Mouse (Mus musculus) testis, adult 2 months (tissue): ENCODE results near the gene Teddm1b.

ENCODE experiments used
- CTCF ChIP-seq: fragments of 200-500 bp; IDR thresholded peaks from 2 replicates; pipeline ENCODE4 v1.5.1; 2012; ENCODE audit warnings: low read depth, mild to moderate bottlenecking, inconsistent platforms, low read length, moderate library complexity; ENCODE audit not compliant: control insufficient read depth, insufficient read depth, insufficient replicate concordance
- POLR2A ChIP-seq: fragments of 200-500 bp; IDR thresholded peaks from 2 replicates; pipeline ENCODE4 v1.6.1; 2012; ENCODE audit warnings: low read depth, mild to moderate bottlenecking, inconsistent platforms, low read length, moderate library complexity; ENCODE audit not compliant: control insufficient read depth

GRCm38 (mm10) chr1:153908208-153908607, 34.1 kb downstream of the Teddm1b start:
- no peak for TF ChIP-seq CTCF
- TF ChIP-seq POLR2A, result no peak
